Mouse (Mus musculus): ENCODE measurements around the gene Nodal.

- TF ChIP-seq CTCF (IDR thresholded peaks at IDR 0.05; ENCODE audit: extremely low read depth, insufficient read length, insufficient replicate concordance, low read depth, low read length) (no peak), POLR2A (IDR thresholded peaks at IDR 0.05; ENCODE audit: low read depth, low read length) (no peak)
These were observed 2.2 kb downstream of the Nodal start for GRCm38 (mm10) chr10:61420011-61420410.

All from small intestine, adult 2 months (tissue).